Mouse (Mus musculus) liver, embryonic 16.5 days (tissue): ENCODE measurements around the gene Ddit4l. TPM values are rescaled to one million over a fixed set of nuclear protein-coding genes. Genes with fewer than 3 reads are reported as not detected.
"Not testable (repeated sequence)": the region's sequence is repeated elsewhere in the genome, so short reads cannot be mapped to it uniquely, and the experiment has no call there.

Source experiments
- ATAC-seq: fragments of 200-750 bp; cut with Nextera tagmentation; 2 replicates; pipeline ENCODE4 v1.8.0; 2017; ENCODE audit warnings: low read depth, mild to moderate bottlenecking, moderate number of reproducible peaks, moderate library complexity
- H3K27ac ChIP-seq: fragments of 300-500 bp; sonication (generic); 2 replicates; pipeline ENCODE4 v1.5.1; 2014; ENCODE audit warnings: mild to moderate bottlenecking, low read length
- H3K27me3 ChIP-seq: fragments of 300-500 bp; sonication (generic); 2 replicates; pipeline ENCODE4 v1.6.1; 2014; ENCODE audit warnings: low read depth, low read length, mixed read lengths; ENCODE audit not compliant: control insufficient read depth, insufficient read depth
- H3K36me3 ChIP-seq: fragments of 300-500 bp; sonication (generic); 2 replicates; pipeline ENCODE4 v1.6.1; 2014; ENCODE audit warnings: mild to moderate bottlenecking; ENCODE audit not compliant: control insufficient read depth, insufficient read depth
- H3K4me1 ChIP-seq: fragments of 300-500 bp; sonication (generic); 2 replicates; pipeline ENCODE4 v1.6.1; 2014; ENCODE audit warnings: low read depth, low read length, mixed read lengths; ENCODE audit not compliant: control insufficient read depth
- H3K4me2 ChIP-seq: fragments of 300-500 bp; sonication (generic); 2 replicates; pipeline ENCODE4 v1.6.1; 2014; ENCODE audit warnings: low read depth, low read length, mixed read lengths
- H3K4me3 ChIP-seq: fragments of 300-500 bp; sonication (generic); 2 replicates; pipeline ENCODE4 v1.5.1; 2014; ENCODE audit warnings: low read depth, mild to moderate bottlenecking, low read length
- H3K9ac ChIP-seq: fragments of 300-500 bp; sonication (generic); 2 replicates; pipeline ENCODE4 v1.6.1; 2014; ENCODE audit warnings: low read depth, low read length
- H3K9me3 ChIP-seq: fragments of 300-500 bp; sonication (generic); replicated peaks from 2 replicates; pipeline ENCODE4 v1.6.1; 2016; ENCODE audit warnings: low read length; ENCODE audit not compliant: control insufficient read depth
- WGBS: fragments of 180-500 bp; shearing (Covaris S2); extraction: QIAGEN DNeasy Blood & Tissue Kit; methylation state at CpG from one replicate; pipeline ENCODE4 v1.1.7; 2014; ENCODE audit not compliant: insufficient replicate concordance; 5-methylcytosine and 5-hydroxymethylcytosine counted together
- polyA plus RNA-seq: library from polyadenylated mRNA; unstranded; fragments of >200 nt; fragmentation: Nextera tagmentation; extraction: Ambion mirVana; gene quantifications from 2 replicates; pipeline ENCODE4 v1.2.1, GENCODE M21; 2015

The Ddit4l gene
- polyA plus RNA-seq = 0.97 and 1.4 TPM in 2 replicates

DNA sequence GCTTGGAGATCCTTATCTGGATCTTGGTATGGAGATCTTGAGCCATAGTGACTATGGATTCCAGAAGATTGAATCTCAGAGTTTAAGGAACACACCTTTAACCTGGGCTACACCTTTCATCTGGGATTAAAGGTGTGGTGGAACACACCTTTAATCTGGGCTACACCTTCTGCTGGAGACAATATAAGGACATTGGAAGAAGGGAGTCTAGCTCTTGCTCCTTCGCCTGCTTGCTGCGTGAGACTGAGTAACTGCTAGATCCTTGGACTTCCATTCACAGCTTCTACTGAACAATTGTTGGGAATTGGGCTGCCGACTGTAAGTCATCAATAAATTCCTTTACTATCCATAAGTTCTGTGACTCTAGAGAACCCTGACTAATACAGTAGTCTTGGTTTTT lies at the start of gene Ddit4l:
Ddit4l (plus strand) TSS at position 301 of the 400 bp plus-strand sequence.
- not testable (repeated sequence) for H3K4me1 ChIP-seq, H3K9ac ChIP-seq, H3K4me2 ChIP-seq, ATAC-seq, H3K4me3 ChIP-seq, H3K9me3 ChIP-seq, H3K36me3 ChIP-seq, H3K27ac ChIP-seq
- 83% methylated on average over 3 of the region's 3 CpGs for WGBS
- H3K27me3 ChIP-seq = peaks cover 11% of the 10 kb centered on the region; the same call in 1 of the 2 replicates

DNA sequence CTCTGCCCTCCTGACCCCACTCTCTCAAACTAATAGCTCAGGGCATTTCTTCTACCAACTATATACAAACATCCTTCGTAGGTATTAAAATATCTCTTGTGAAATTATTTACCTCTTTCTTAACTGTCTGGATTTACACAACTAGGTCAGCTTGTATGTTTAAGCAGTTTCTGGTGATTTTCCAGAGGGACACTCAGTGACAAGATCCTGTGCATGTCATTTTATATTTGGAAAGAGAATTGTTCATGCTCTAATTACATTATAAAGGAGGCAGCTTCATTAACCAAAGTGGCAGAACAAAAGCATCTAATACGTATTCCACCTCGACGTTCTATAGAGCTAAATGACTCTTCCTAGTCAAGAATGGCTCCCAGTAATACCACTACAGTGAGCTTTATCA lies 45.3 kb upstream of the Ddit4l start:
- no peaks in the 10 kb centered on the region for H3K27me3 ChIP-seq
- H3K9ac ChIP-seq = no peak overlapping the region

DNA sequence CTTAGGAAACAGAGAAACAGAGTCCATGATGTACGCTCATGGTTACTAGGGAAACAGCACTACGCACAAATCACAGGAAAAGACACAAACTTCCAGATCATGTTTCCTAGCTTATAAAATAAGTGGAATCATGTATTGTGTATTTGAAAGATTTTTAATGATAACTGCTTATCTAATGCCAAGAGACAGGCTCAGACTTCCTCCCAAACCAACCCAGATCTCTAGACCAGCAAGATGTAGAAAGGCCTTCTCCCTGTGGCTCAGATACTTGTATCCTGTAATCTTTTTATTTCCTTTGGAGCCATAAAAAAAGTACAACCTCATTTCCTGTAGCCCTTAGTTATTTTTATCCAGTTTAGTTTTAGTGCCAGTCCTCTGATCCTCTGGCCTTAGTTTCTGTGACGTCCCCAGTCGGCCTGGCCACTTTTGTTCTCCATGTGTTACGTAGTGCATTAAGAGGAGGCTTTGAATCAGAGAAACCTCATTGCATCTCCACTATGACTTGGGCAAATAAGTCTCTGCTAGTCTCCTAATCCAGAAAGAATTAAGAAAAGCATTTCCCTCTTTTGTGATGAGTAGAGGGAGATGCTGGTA lies 34.9 kb upstream of the Ddit4l start:
- ATAC-seq = no peak

More for the DNA sequence above, 45.3 kb upstream of the Ddit4l start:
- Histone ChIP-seq H3K4me3 (no peak overlapping the region), H3K4me2 (no peak overlapping the region), H3K9me3 (no peaks in the 10 kb centered on the region), H3K36me3 (no peaks in the 10 kb centered on the region), H3K4me1 (no peaks in the 10 kb centered on the region), H3K27ac (no peak overlapping the region)
- ATAC-seq = no peak
- 69% methylated on average over 4 of the region's 4 CpGs for WGBS

DNA sequence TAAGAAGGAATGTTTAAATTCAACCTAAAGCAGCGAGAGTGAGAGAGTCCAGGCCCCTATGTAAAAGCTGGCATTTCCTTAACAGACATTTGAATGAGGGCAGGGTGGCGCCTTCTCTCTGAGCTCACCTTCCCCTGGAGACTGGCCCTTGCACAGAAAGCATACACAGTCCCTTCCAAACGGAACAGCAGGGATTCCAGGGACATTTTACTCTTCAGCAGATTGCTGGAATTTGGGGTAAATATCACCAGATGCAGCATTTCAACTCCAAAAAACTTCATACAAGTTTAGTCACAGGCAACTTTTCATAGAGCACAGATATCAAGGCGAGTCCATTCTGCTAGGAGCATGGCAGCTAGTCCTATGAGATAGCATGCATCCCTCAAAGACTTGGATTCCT lies 31.6 kb upstream of the Ddit4l start:
- Histone ChIP-seq H3K27ac (no peak overlapping the region), H3K4me1 (no peaks in the 10 kb centered on the region), H3K9me3 (no peaks in the 10 kb centered on the region), H3K4me3 (no peak overlapping the region), H3K4me2 (no peak overlapping the region), H3K36me3 (no peaks in the 10 kb centered on the region), H3K9ac (no peak overlapping the region), H3K27me3 (no peaks in the 10 kb centered on the region)
- no peak for ATAC-seq
- 45% methylated on average over 4 of the region's 4 CpGs for WGBS

More for the DNA sequence above, 34.9 kb upstream of the Ddit4l start:
- Histone ChIP-seq H3K4me1 (no peaks in the 10 kb centered on the region), H3K9me3 (no peaks in the 10 kb centered on the region), H3K4me2 (no peak overlapping the region), H3K27me3 (no peaks in the 10 kb centered on the region), H3K36me3 (no peaks in the 10 kb centered on the region), H3K9ac (no peak overlapping the region), H3K4me3 (no peak overlapping the region), H3K27ac (no peak overlapping the region)
- WGBS = 66% methylated on average over 5 of the region's 5 CpGs

DNA sequence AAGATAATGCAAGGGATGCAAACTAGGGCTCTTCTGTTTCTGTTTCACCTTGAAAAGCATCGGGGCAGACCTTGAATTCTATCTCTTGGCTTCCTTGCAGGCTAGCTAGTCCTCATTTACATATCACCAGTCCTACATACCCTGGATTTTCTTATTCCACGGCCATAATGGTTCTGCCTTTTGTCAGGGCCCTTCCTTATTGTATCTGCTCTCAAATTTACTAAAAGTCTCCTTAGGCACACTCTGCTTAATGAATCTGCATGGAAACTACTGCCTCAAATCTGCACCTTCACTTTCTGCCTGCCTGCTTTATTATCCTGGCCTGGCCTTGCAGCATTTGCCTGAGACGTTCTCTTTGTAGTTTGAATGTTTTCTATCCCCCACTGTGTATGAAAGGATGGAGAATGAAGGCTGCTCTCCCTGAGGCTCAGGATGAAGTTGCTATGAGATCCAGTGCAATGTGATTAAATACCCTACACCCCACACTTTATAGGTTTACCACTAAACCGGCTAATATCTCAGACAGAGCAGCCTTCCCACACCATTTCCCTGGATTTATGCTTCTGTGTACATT lies 27.0 kb upstream of the Ddit4l start:
- no peak overlapping the region for H3K9ac ChIP-seq
- 51% methylated on average over 4 of the region's 4 CpGs for WGBS

DNA sequence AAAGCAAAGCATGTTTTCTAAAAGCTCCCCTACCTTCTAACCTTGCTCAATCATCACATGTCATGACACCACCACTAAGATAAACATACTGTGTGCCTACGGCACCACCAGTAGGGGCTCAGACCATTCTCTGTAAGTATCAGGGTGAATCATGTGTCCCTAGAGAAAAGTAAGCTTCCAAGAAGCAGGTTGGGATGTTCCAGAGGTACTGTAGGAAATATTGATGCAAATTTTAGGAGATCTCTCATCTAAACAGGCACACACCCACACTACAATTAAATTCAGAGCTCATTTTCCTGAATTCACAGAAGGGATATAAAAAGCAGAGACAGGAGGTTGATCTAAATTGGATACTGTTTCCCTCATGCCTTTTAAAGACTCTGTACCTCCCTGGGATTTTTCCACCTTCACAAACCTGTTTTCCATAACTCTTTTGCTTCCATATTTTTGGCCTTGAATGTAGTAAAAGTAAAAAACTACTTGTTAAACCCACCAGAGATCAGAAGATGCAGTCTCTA lies 12.4 kb upstream of the Ddit4l start:
- 0 out of 2 replicates have a peak, but pooled peaks have one; percentile 19 for ATAC-seq
- WGBS = 57% methylated on average over 1 of the region's 1 CpGs

More for the DNA sequence above, 27.0 kb upstream of the Ddit4l start:
- no peak overlapping the region for H3K4me3 ChIP-seq
- ATAC-seq = no peak
- no peaks in the 10 kb centered on the region for H3K27me3 ChIP-seq
- H3K4me1 ChIP-seq = no peaks in the 10 kb centered on the region
- no peak overlapping the region for H3K4me2 ChIP-seq
- H3K9me3 ChIP-seq = no peaks in the 10 kb centered on the region
- H3K36me3 ChIP-seq = no peaks in the 10 kb centered on the region
- H3K27ac ChIP-seq = no peak overlapping the region

DNA sequence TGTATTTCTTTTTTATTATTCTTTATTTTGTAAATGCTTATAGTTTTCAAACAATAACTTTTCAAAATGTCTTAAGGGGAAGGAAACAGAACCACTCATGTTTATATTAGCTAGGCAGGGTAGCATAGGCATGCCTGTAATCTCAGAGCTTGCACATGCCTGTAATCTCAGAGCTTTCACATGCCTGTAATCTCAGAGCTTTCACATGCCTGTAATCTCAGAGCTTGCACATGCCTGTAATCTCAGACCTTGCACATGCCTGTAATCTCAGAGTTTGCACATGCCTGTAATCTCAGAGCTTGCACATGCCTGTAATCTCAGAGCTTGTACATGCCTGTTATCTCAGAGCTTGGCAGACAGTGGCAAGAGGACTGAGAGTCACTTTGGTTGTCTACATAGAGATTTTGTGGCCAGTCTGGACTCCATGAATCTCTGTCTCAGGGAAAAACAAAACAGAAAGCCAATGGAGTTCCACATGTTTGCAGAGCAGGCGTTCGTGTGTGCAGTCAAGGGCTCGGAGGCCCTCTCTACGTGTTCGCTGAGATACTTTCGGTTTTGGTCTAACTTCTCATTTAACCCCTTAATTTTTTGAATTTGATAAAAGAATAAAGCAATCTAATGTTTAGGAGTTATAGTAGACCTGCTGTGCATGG lies 10.8 kb upstream of the Ddit4l start:
- H3K9me3 ChIP-seq = no peaks in the 10 kb centered on the region
- no peak overlapping the region for H3K4me3 ChIP-seq
- H3K9ac ChIP-seq = no peak overlapping the region
- H3K4me2 ChIP-seq = no peak overlapping the region
- H3K36me3 ChIP-seq = no peaks in the 10 kb centered on the region
- no peaks in the 10 kb centered on the region for H3K27me3 ChIP-seq
- 58% methylated on average over 6 of the region's 6 CpGs for WGBS
- no peak overlapping the region for H3K27ac ChIP-seq
- no peak for ATAC-seq
- H3K4me1 ChIP-seq = no peaks in the 10 kb centered on the region; the same call in 1 of the 2 replicates

More for the DNA sequence above, 12.4 kb upstream of the Ddit4l start:
- Histone ChIP-seq H3K27me3 (no peaks in the 10 kb centered on the region), H3K4me1 (no peaks in the 10 kb centered on the region; the same call in 1 of the 2 replicates), H3K9ac (no peak overlapping the region), H3K36me3 (no peaks in the 10 kb centered on the region), H3K9me3 (no peaks in the 10 kb centered on the region), H3K4me3 (no peak overlapping the region), H3K4me2 (no peak overlapping the region), H3K27ac (no peak overlapping the region)

DNA sequence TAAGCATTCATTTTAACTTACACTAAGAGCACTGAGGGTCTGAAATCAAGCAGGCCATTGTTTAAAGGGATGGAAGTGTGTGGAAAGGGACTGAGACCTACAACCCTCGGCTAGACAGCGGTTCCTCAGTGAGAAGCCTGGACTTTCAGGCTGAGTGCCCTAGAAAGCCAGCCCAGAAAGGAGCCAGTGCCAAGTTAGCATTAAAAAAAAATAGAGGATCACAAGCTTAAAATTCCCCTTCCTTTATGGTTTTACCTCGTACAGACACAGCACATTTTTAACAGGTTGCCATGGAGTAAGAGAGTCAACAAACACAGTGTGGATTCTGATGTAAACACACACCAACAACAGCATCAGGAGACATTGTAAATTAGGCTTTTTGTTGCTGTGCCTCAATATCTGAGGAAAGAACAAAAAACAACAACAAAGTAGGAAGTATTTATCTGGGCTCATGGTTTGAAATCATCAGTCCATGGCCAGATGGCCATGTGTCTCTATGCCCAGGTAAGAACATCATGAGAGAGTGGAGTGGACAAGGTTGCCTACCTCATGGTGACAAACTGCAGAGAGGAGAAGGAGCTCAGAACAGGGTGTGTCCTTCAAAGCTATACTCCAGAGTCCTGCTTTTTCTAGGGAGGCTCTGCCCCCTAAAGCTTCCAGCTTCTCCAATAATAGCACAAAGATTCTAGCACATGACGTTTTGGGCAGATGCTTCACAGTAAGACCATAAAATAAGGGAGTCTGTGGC lies 10.1 kb upstream of the Ddit4l start:
- Histone ChIP-seq H3K4me3 (no peak overlapping the region), H3K27ac (no peak overlapping the region), H3K27me3 (no peaks in the 10 kb centered on the region), H3K9me3 (no peaks in the 10 kb centered on the region), H3K9ac (no peak overlapping the region), H3K4me2 (no peak overlapping the region), H3K4me1 (no peaks in the 10 kb centered on the region; the same call in 1 of the 2 replicates), H3K36me3 (no peaks in the 10 kb centered on the region)
- 62% methylated on average over 4 of the region's 4 CpGs for WGBS
- no peak for ATAC-seq
